Mouse (Mus musculus): ENCODE measurements around the gene Gm13283. TPM values are rescaled to one million over a fixed set of nuclear protein-coding genes. Genes with fewer than 3 reads are reported as not detected.
"Not testable (repeated sequence)": the region's sequence is repeated elsewhere in the genome, so short reads cannot be mapped to it uniquely, and the experiment has no call there.

Gm13283 gene
- total and polyA plus RNA-seq, 2 experiments from 2014 or later, result not detected

DNA sequence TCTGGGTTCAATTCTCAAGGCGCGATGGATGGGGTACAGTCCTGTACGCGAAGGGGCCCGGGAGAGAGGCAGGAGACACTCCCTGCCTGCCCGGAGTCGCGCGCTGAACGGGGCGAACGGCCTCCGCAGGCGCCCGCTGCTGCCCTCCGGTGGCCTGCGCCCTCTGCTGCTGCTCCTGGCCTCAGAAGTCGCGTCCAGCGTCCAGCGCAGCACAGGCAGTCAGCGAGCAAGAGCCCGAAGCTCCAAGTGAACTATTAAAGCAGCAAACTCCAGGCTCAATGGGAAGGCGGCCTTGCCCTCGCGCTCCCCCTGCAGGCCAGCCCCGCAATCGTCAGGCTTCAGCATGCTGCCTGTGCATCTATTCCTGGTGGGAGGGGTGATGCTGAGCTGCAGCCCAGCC is 512 bp downstream of the Gm13283 start:
- not testable (repeated sequence) for ATAC-seq (ENCODE audit: low FRiP score); H3K9me3 ChIP-seq (ENCODE audit: low read length); H3K36me3 ChIP-seq (ENCODE audit: insufficient read depth, low read length); H3K4me1 ChIP-seq (ENCODE audit: insufficient read depth, low read length); H3K27ac ChIP-seq (ENCODE audit: low read depth, low read length); H3K27me3 ChIP-seq (ENCODE audit: insufficient read depth, low read length); H3K9ac ChIP-seq (replicated peaks; ENCODE audit: low read length, poor library complexity, severe bottlenecking)
- WGBS, result under 1% methylated on average over 26 of the region's 28 CpGs
- Histone ChIP-seq H3K4me2 (ENCODE audit: low read depth, low read length, poor library complexity, severe bottlenecking) (peak overlapping the region; percentile 42), H3K4me3 (ENCODE audit: low read depth, low read length) (peak overlapping the region; percentile 20; the same call in 1 of the 2 replicates)
- TF ChIP-seq CTCF (IDR thresholded peaks at IDR 0.05), result peak; percentile 67
- peak; percentile 82 for DNase-seq (ENCODE audit: low spot score)

DNA sequence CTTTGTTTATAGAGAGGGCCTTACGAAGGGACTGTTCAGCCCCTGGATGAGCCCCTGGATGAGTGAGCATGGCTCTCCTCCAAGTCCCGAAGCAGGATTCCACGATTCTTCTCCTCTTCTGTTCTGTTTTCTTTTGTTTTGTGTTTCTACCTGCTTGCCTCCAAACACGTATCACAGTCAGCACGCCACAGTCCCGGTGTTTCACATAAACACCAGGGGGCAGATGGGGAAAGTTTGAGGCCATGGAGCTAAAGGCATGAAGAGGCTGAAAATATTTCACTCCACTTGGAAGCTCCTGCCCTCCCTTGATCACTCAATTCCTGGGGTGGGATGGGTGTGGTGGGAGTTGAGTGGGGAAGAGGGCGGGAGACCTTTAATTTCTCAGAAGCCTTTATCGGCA is 1.9 kb downstream of the Gm13283 start:
- ATAC-seq (ENCODE audit: low FRiP score); H3K9me3 ChIP-seq (ENCODE audit: low read length); H3K27me3 ChIP-seq (ENCODE audit: insufficient read depth, low read length); H3K4me3 ChIP-seq (ENCODE audit: low read depth, low read length); H3K36me3 ChIP-seq (ENCODE audit: insufficient read depth, low read length); DNase-seq (ENCODE audit: low spot score); H3K9ac ChIP-seq (replicated peaks; ENCODE audit: low read length, poor library complexity, severe bottlenecking); H3K4me2 ChIP-seq (ENCODE audit: low read depth, low read length, poor library complexity, severe bottlenecking); H3K4me1 ChIP-seq (ENCODE audit: insufficient read depth, low read length); H3K27ac ChIP-seq (ENCODE audit: low read depth, low read length): not testable (repeated sequence)
- 72% methylated on average over 6 of the region's 8 CpGs for WGBS

DNA sequence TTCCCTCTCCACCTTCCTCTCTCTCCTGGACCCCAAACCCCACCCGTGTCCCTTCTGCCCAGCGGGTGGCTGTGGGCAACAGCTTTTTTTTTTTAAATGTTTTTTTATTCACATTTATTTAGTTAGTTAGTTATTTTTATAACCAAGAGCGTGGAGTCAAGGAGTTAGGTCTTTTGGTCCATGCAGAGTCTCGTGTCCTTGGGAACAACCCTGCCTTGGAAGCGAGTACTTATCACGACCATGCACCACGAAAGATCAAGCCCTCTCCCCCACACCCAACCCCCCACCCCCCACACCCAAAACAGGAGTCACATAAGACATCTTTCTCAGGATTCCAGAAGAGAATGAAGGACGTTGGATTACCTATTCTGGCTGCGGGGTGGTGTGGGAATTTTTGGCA is 2.4 kb downstream of the Gm13283 start:
- ATAC-seq (ENCODE audit: low FRiP score); H3K27me3 ChIP-seq (ENCODE audit: insufficient read depth, low read length); H3K36me3 ChIP-seq (ENCODE audit: insufficient read depth, low read length); H3K4me2 ChIP-seq (ENCODE audit: low read depth, low read length, poor library complexity, severe bottlenecking); H3K9me3 ChIP-seq (ENCODE audit: low read length); H3K4me3 ChIP-seq (ENCODE audit: low read depth, low read length); H3K9ac ChIP-seq (replicated peaks; ENCODE audit: low read length, poor library complexity, severe bottlenecking); H3K4me1 ChIP-seq (ENCODE audit: insufficient read depth, low read length); H3K27ac ChIP-seq (ENCODE audit: low read depth, low read length); DNase-seq (ENCODE audit: low spot score): not testable (repeated sequence)
- 60% methylated on average over 8 of the region's 9 CpGs for WGBS

- WGBS, result 3% methylated on average over 29 of the region's 42 CpGs
- H3K36me3 ChIP-seq (ENCODE audit: insufficient read depth, low read length); H3K27ac ChIP-seq (ENCODE audit: low read depth, low read length); H3K4me1 ChIP-seq (ENCODE audit: insufficient read depth, low read length); ATAC-seq (ENCODE audit: low FRiP score); H3K9me3 ChIP-seq (ENCODE audit: low read length); H3K27me3 ChIP-seq (ENCODE audit: insufficient read depth, low read length); H3K9ac ChIP-seq (replicated peaks; ENCODE audit: low read length, poor library complexity, severe bottlenecking): not testable (repeated sequence)
- H3K4me2 ChIP-seq (ENCODE audit: low read depth, low read length, poor library complexity, severe bottlenecking), result peak overlapping the region; percentile 46
- DNase-seq (ENCODE audit: low spot score), result peak; percentile 76
- TF ChIP-seq CTCF (IDR thresholded peaks at IDR 0.05), result peak; percentile 65
- H3K4me3 ChIP-seq (ENCODE audit: low read depth, low read length), result peak overlapping the region; percentile 26
Observed at GRCm38 (mm10) chr4:88763384-88764018, 3.6 kb downstream of the Gm13283 start.

DNA sequence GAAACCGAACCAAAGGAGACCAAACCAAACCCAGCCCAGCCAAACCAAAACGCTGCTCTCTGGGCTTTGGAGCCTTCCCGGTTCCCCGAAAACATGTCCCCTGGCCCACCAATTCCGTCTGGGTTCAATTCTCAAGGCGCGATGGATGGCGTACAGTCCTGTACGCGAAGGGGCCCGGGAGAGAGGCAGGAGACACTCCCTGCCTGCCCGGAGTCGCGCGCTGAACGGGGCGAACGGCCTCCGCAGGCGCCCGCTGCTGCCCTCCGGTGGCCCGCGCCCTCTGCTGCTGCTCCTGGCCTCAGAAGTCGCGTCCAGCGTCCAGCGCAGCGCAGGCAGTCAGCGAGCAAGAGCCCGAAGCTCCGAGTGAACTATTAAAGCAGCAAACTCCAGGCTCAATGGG is 13.6 kb downstream of the Gm13283 start, which contains the start of gene Gm13290:
Gm13290 (plus strand) TSS at position 301 of the 400 bp plus-strand sequence.
- H3K9ac ChIP-seq (replicated peaks; ENCODE audit: low read length, poor library complexity, severe bottlenecking); DNase-seq (ENCODE audit: low spot score); H3K9me3 ChIP-seq (ENCODE audit: low read length); H3K4me3 ChIP-seq (ENCODE audit: low read depth, low read length); ATAC-seq (ENCODE audit: low FRiP score); H3K27me3 ChIP-seq (ENCODE audit: insufficient read depth, low read length); H3K27ac ChIP-seq (ENCODE audit: low read depth, low read length); H3K4me1 ChIP-seq (ENCODE audit: insufficient read depth, low read length); H3K36me3 ChIP-seq (ENCODE audit: insufficient read depth, low read length); H3K4me2 ChIP-seq (ENCODE audit: low read depth, low read length, poor library complexity, severe bottlenecking): not testable (repeated sequence)
- no CpG with 5 or more reads among the region's 32 CpGs for WGBS

DNA sequence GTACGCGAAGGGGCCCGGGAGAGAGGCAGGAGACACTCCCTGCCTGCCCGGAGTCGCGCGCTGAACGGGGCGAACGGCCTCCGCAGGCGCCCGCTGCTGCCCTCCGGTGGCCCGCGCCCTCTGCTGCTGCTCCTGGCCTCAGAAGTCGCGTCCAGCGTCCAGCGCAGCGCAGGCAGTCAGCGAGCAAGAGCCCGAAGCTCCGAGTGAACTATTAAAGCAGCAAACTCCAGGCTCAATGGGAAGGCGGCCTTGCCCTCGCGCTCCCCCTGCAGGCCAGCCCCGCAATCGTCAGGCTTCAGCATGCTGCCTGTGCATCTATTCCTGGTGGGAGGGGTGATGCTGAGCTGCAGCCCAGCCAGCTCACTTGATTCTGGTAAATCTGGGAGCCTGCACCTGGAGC is 16.7 kb downstream of the Gm13283 start, which contains the start of gene Gm13289:
Gm13289 (plus strand) TSS at position 301 of the 400 bp plus-strand sequence.
- H3K4me2 ChIP-seq (ENCODE audit: low read depth, low read length, poor library complexity, severe bottlenecking); H3K27me3 ChIP-seq (ENCODE audit: insufficient read depth, low read length); H3K36me3 ChIP-seq (ENCODE audit: insufficient read depth, low read length); ATAC-seq (ENCODE audit: low FRiP score); H3K27ac ChIP-seq (ENCODE audit: low read depth, low read length); H3K4me3 ChIP-seq (ENCODE audit: low read depth, low read length); DNase-seq (ENCODE audit: low spot score); H3K9ac ChIP-seq (replicated peaks; ENCODE audit: low read length, poor library complexity, severe bottlenecking); H3K9me3 ChIP-seq (ENCODE audit: low read length); H3K4me1 ChIP-seq (ENCODE audit: insufficient read depth, low read length): not testable (repeated sequence)
- WGBS, result no CpG with 5 or more reads among the region's 29 CpGs

- not testable (repeated sequence) for DNase-seq (ENCODE audit: low spot score); H3K9me3 ChIP-seq (ENCODE audit: low read length); ATAC-seq (ENCODE audit: low FRiP score); H3K36me3 ChIP-seq (ENCODE audit: insufficient read depth, low read length); H3K27me3 ChIP-seq (ENCODE audit: insufficient read depth, low read length); H3K4me1 ChIP-seq (ENCODE audit: insufficient read depth, low read length); H3K27ac ChIP-seq (ENCODE audit: low read depth, low read length); H3K9ac ChIP-seq (replicated peaks; ENCODE audit: low read length, poor library complexity, severe bottlenecking); H3K4me2 ChIP-seq (ENCODE audit: low read depth, low read length, poor library complexity, severe bottlenecking); H3K4me3 ChIP-seq (ENCODE audit: low read depth, low read length)
- no CpG with 5 or more reads among the region's 29 CpGs for WGBS
Observed at GRCm38 (mm10) chr4:88779550-88779949, 19.6 kb downstream of the Gm13283 start, which contains the start of gene Gm13272. Gene Gm13272 (plus strand): TSS chr4:88779850.

DNA sequence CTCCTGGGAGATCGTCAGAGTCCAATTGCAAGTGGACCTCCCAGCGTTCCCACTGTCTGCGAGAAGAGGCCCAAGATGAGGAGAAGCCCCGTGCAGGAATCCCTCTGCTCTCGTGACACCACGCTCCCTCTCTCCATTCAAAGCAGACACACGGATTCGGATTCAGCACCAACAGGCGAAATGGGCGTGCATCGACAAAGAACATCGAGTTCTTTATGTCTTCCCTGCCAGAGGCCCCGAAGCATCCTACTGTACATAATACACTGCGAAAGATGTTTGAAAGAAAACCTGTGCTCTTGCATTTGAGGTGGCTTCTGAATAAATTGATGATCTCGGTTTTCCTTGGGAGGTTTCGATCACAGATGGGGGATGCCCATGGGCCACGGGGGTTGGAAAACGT is 20.4 kb downstream of the Gm13283 start:
- not testable (repeated sequence) for H3K4me1 ChIP-seq (ENCODE audit: insufficient read depth, low read length); H3K36me3 ChIP-seq (ENCODE audit: insufficient read depth, low read length); DNase-seq (ENCODE audit: low spot score); H3K4me3 ChIP-seq (ENCODE audit: low read depth, low read length); H3K27me3 ChIP-seq (ENCODE audit: insufficient read depth, low read length); H3K9ac ChIP-seq (replicated peaks; ENCODE audit: low read length, poor library complexity, severe bottlenecking); H3K4me2 ChIP-seq (ENCODE audit: low read depth, low read length, poor library complexity, severe bottlenecking); ATAC-seq (ENCODE audit: low FRiP score); H3K27ac ChIP-seq (ENCODE audit: low read depth, low read length); H3K9me3 ChIP-seq (ENCODE audit: low read length)
- WGBS, result 51% methylated on average over 13 of the region's 18 CpGs

DNA sequence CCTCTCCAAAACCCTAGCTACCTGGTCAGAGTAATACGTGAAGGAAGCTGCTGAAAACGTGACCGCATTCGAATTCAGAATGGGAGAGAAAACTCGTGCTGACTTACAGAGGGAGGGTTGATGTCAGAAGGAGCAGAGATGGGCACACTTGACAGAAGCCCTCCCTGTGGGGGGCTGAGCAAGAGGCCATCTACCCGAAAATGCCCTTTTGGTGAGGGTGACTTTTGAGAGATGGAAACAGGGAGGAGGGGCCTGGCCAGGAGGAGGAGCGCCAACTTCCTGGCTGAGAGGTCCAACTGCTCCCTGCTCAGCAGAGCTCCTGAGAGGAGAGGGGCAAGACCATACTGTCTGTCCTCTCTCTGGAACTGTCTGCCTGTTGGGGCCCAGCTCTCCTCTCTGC is 21.9 kb downstream of the Gm13283 start, which contains the start of gene Ifnz:
Ifnz (plus strand) TSS at position 301 of the 400 bp plus-strand sequence.
- WGBS, result 10% methylated on average over 3 of the region's 7 CpGs

More for the DNA sequence above, 21.9 kb downstream of the Gm13283 start, which contains the start of gene Ifnz:
- not testable (repeated sequence) for ATAC-seq (ENCODE audit: low FRiP score); H3K9me3 ChIP-seq (ENCODE audit: low read length); DNase-seq (ENCODE audit: low spot score); H3K4me2 ChIP-seq (ENCODE audit: low read depth, low read length, poor library complexity, severe bottlenecking); H3K4me3 ChIP-seq (ENCODE audit: low read depth, low read length); H3K9ac ChIP-seq (replicated peaks; ENCODE audit: low read length, poor library complexity, severe bottlenecking); H3K27ac ChIP-seq (ENCODE audit: low read depth, low read length); H3K4me1 ChIP-seq (ENCODE audit: insufficient read depth, low read length); H3K27me3 ChIP-seq (ENCODE audit: insufficient read depth, low read length); H3K36me3 ChIP-seq (ENCODE audit: insufficient read depth, low read length)
